Mouse (Mus musculus) ES-Bruce4 (cell line): ENCODE results near the gene March7. TPM values are rescaled to one million over a fixed set of nuclear protein-coding genes. Genes with fewer than 3 reads are reported as not detected.

ENCODE experiments used
- H3K27ac ChIP-seq: 2 replicates; pipeline ENCODE4 v1.5.1; 2012; ENCODE audit warnings: low read length, inconsistent platforms; ENCODE audit not compliant: insufficient read depth
- H3K27me3 ChIP-seq: 2 replicates; pipeline ENCODE4 v1.6.1; 2012; ENCODE audit warnings: mild to moderate bottlenecking, low read length, inconsistent platforms; ENCODE audit not compliant: control insufficient read depth, poor library complexity, insufficient read depth, severe bottlenecking
- H3K36me3 ChIP-seq: 2 replicates; pipeline ENCODE4 v1.6.1; 2012; ENCODE audit warnings: inconsistent platforms, mild to moderate bottlenecking, low read length, moderate library complexity; ENCODE audit not compliant: control insufficient read depth, poor library complexity, insufficient read depth, severe bottlenecking
- H3K4me1 ChIP-seq: one replicate; pipeline ENCODE4 v1.8.1; 2011; ENCODE audit warnings: low read length; ENCODE audit not compliant: control insufficient read depth, insufficient read depth
- H3K4me3 ChIP-seq: 2 replicates; pipeline ENCODE4 v1.5.1; 2011; ENCODE audit warnings: low read depth, mild to moderate bottlenecking, low read length
- H3K9ac ChIP-seq: 2 replicates; pipeline ENCODE4 v1.6.1; 2012; ENCODE audit warnings: low read depth, mild to moderate bottlenecking, inconsistent platforms; ENCODE audit not compliant: poor library complexity, severe bottlenecking
- H3K9me3 ChIP-seq: replicated peaks from 2 replicates; pipeline ENCODE4 v1.6.1; 2012; ENCODE audit warnings: mild to moderate bottlenecking, low read length, inconsistent platforms; ENCODE audit not compliant: control insufficient read depth, poor library complexity, insufficient read depth, severe bottlenecking
- CTCF ChIP-seq: IDR thresholded peaks from one replicate; pipeline ENCODE4 v1.8.1; 2011; ENCODE audit warnings: low read depth, low read length
- EP300 ChIP-seq: IDR thresholded peaks from 2 replicates; pipeline ENCODE4 v1.6.1; 2011; ENCODE audit warnings: low read depth, low read length; ENCODE audit not compliant: insufficient read depth
- POLR2A ChIP-seq: IDR thresholded peaks from one replicate; pipeline ENCODE4 v1.8.1; 2011; ENCODE audit warnings: low read length; ENCODE audit not compliant: insufficient read depth
- polyA plus RNA-seq: library from polyadenylated mRNA; stranded (reverse); fragments of >200 nt; gene quantifications from 2 replicates; pipeline ENCODE4 v1.2.4, GENCODE M21; 2011; ENCODE audit warnings: low read depth; ENCODE audit not compliant: missing spikeins, insufficient read depth, insufficient read length

March7 gene
- polyA plus RNA-seq, 1 experiment = 183 TPM

DNA sequence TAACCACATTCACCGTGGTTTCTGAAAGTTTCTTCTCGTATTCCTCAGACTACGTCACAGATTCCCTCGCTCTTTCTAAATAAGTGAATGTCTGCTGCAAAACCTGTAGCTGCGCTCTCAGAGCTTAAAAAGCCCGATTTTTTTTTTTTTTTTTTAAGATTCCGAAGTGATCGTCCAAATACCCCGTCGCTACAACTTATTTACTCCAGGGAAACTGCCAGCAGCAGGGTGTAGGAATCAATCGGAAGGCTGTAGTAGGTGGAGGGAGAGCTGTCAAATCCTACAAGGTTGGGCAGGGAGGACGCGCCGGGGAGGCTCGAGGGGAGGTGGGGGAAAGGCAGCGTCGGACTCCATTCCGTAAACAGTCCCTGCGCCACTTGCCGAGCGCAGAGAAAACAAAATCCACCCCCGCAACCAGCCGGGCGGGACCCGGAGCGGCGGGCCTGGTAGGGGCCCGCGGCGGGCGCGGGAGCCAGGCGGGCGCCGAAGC is 520 bp upstream of the March7 start:
- no peaks in the 10 kb centered on the region for H3K27me3 ChIP-seq
- no peak overlapping the region for H3K27ac ChIP-seq
- peak overlapping the region; percentile 92 for H3K4me3 ChIP-seq
- TF ChIP-seq EP300 = no peak
- no peak for TF ChIP-seq CTCF
- no peak for TF ChIP-seq POLR2A
- no peaks in the 10 kb centered on the region for H3K9me3 ChIP-seq
- H3K36me3 ChIP-seq = peaks cover 10% of the 10 kb centered on the region
- peak overlapping the region; percentile 93 for H3K9ac ChIP-seq
- no peaks in the 10 kb centered on the region for H3K4me1 ChIP-seq

DNA sequence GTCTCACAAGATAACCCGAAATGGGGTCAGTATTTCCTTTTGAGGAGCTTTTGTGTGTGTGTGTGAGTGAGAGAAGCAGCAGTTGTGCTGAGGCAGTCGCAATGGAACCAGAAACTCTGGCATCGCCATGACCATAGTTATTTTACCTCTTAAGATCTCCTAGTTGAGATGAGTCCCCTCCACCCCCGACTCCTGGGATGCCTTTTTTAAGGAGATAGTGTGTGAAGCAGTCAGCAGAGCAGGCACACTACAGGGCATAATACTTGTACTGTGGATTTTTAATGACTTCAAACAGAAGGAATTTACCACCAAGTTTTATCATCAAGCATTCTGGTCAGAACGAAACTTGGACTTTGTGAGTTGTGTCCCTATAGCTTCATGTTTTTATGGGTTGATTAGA is 1.1 kb downstream of the March7 start:
- no peaks in the 10 kb centered on the region for H3K27me3 ChIP-seq
- peak overlapping the region; percentile 93 for H3K9ac ChIP-seq
- H3K4me3 ChIP-seq = peak overlapping the region; percentile 77
- H3K36me3 ChIP-seq = peaks cover 14% of the 10 kb centered on the region
- no peak overlapping the region for H3K27ac ChIP-seq
- H3K9me3 ChIP-seq = no peaks in the 10 kb centered on the region
- TF ChIP-seq CTCF (no peak), POLR2A (no peak), EP300 (no peak)
- H3K4me1 ChIP-seq = no peaks in the 10 kb centered on the region

DNA sequence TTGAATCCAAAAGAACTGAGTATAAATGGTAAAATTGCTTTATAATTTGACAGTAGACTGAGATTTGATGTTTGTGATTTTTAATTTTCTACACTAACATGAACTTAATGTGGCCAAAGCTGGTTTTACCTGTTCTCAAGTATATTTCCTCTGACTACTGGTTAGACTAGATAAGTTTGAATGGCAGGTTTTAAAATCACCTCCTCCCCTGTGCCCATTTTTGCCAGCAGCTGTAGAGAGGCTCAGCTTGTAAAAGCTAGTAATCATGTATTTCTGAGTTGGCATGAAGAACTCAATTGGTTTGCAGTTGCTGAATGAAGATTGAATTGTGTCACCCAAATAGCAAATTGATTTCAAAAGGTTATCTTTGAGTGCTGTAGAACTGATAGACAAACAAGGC is 2.8 kb downstream of the March7 start:
- TF ChIP-seq EP300 = no peak
- no peak for TF ChIP-seq CTCF
- TF ChIP-seq POLR2A = no peak

DNA sequence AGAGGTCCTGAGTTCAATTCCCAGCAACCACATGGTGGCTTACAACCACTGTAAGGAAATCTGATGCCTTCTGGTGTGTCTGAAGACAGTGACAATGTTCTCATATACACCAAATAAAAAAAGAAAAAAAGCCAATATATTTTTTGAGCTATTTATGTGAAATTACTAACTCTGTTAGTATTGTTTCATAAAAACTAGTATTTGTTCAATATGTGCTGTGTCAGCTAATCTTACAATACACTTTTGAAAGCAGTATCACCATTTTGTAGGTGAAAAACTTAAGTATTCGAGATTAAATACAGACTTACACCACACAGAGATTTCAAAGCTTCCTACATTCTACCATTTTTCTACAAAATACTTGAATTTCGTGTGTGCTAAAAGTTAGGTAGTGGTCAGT is 5.0 kb downstream of the March7 start:
- Histone ChIP-seq H3K4me1 (no peaks in the 10 kb centered on the region), H3K36me3 (peaks cover 21% of the 10 kb centered on the region), H3K4me3 (no peak overlapping the region), H3K27me3 (no peaks in the 10 kb centered on the region), H3K27ac (no peak overlapping the region), H3K9ac (no peak overlapping the region), H3K9me3 (no peaks in the 10 kb centered on the region)
- TF ChIP-seq CTCF = no peak
- no peak for TF ChIP-seq EP300
- TF ChIP-seq POLR2A = no peak

More for the DNA sequence above, 2.8 kb downstream of the March7 start:
- H3K9me3 ChIP-seq = no peaks in the 10 kb centered on the region
- H3K4me1 ChIP-seq = no peaks in the 10 kb centered on the region
- no peak overlapping the region for H3K4me3 ChIP-seq
- no peak overlapping the region for H3K9ac ChIP-seq
- no peak overlapping the region for H3K27ac ChIP-seq
- H3K27me3 ChIP-seq = no peaks in the 10 kb centered on the region
- peaks cover 17% of the 10 kb centered on the region for H3K36me3 ChIP-seq

DNA sequence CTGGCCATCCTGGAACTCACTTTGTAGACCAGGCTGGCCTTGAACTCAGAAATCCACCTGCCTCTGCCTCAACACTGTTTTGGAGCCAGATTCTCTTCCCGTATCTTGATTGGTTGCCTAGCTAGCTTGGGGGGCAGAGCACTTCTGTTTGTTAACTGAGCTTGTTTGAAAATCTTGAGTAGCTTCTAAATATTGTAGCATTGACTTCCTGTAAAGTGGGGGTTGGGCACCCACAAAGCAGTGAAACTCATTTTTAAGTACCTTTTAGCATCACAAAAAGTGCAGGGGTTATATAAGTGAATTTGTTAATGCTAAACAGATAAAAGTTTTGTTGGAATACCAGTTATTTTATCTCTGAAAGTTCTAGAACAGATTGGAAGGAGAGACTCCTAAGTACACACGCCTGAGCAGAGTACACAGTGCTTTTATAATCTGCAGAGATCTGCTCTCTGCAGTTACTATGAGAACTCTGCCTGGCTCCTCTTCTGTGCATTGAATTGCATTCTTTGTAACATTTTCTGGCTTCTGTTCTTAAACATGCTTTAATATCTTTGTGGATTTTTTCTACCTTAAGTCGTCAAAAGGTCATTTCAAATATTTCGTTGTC is 7.0 kb downstream of the March7 start:
- Histone ChIP-seq H3K27me3 (no peaks in the 10 kb centered on the region), H3K4me1 (no peaks in the 10 kb centered on the region), H3K9me3 (no peaks in the 10 kb centered on the region), H3K27ac (no peak overlapping the region), H3K4me3 (no peak overlapping the region), H3K36me3 (peaks cover 15% of the 10 kb centered on the region), H3K9ac (no peak overlapping the region)
- TF ChIP-seq EP300 = no peak
- no peak for TF ChIP-seq CTCF

DNA sequence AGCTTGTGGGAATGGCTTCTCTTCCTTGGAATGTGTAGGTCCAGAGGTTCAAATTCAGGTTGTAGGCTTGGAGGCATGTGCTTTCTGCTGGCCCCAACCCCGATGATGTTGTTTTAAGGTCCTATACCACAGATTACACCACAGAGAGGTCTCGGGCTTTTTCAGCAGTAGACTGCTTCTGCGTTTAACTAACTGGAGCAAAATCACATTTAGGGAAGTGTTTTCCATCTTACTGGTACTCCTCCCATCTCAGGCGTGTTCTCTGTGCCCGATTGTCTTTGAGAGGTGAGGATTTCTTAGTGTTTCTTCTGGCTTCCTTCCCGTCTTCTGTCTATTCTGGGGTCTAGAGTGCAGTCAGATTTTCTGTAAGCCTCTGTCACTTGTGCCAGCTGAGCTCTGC is 7.9 kb downstream of the March7 start:
- no peak for TF ChIP-seq POLR2A
- no peak for TF ChIP-seq EP300
- TF ChIP-seq CTCF = no peak
- no peak overlapping the region; the same call in 1 of the 2 replicates for H3K27ac ChIP-seq
- no peak overlapping the region for H3K9ac ChIP-seq
- no peak overlapping the region for H3K4me3 ChIP-seq
- H3K36me3 ChIP-seq = peaks cover 16% of the 10 kb centered on the region
- no peaks in the 10 kb centered on the region for H3K27me3 ChIP-seq
- no peaks in the 10 kb centered on the region for H3K4me1 ChIP-seq
- no peaks in the 10 kb centered on the region for H3K9me3 ChIP-seq
